Mouse (Mus musculus): ENCODE results near the gene Plcl2.
"Not testable (repeated sequence)": the region's sequence is repeated elsewhere in the genome, so short reads cannot be mapped to it uniquely, and the experiment has no call there.

The Plcl2 gene

DNA sequence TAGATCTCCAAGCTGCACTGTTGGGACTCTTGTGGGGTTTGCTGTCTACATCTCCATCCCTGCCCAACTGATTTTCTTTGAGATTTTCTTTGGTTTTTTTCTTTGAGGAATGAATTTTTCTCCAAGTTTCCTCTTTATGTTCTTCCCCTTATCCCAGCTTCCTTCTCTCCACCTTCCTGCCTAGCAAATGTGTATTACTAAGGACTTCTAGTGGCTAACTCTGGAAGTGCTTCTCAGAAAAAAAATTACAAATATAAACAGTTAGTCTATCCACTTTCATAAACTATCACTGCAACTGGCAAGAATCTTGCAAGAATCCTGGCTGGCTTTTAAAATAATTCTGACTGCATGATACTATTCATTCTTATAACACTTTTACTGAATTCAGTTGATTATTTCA lies 119.5 kb downstream of the Plcl2 start:
- peak in 1 of 2 experiments; percentile 42 for DNase-seq

DNA sequence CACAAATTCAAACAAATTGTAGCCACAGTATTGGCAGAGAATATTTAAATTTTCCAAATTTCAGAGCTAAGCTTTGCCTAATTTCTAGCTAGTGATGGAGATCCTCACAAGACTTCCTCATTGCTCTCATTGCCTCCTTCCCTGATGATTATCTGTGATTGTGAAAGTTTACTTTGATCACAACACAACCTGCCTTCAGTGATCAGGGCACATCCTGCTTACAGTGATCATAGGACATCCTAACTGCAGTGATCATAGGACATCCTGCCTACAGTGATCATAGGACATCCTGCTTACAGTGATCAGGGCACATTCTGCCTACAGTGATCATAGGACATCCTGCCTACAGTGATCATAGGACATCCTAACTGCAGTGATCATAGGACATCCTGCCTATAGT lies 121.8 kb downstream of the Plcl2 start:
- not testable (repeated sequence) for DNase-seq

DNA sequence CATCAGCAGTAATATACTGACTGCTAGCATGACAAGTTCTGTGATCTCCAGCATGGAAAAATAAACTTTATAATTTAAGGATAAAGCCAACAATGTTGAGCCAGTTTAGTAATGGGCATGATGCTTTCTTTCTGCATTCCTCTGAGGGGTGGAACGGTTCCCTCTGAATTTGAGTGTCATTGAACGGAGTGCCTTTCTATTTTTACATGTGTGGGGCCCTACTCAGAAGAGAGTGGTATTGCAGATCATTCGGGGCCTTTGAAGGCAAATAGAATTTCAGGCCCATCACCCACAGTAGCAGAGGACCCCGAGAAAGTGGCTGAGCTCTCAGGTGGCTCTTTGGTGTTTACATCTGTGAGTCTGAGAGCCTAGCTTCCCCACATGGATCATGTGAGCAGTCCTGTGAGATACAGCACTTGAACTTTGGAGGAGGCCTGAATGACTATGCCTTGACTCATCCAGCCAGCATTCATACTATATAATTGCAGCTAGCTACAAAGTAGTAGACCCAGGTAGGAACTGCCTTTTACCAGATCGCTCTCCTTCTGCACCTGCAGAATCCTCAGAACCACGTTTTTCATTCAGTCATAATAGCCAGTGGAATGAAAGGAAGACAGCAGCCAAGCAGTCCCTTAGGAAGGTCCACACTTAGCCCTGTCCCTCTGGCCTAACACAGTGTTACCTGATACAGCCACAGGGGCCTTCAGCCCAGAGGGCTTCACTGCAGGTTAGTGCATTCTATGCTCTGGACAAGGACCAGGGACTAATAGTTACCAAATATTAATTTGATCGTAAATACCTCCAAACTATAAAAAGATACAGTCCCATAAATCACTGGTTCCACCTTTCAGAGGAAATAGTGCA lies 125.0 kb downstream of the Plcl2 start:
- DNase-seq: no peak

DNA sequence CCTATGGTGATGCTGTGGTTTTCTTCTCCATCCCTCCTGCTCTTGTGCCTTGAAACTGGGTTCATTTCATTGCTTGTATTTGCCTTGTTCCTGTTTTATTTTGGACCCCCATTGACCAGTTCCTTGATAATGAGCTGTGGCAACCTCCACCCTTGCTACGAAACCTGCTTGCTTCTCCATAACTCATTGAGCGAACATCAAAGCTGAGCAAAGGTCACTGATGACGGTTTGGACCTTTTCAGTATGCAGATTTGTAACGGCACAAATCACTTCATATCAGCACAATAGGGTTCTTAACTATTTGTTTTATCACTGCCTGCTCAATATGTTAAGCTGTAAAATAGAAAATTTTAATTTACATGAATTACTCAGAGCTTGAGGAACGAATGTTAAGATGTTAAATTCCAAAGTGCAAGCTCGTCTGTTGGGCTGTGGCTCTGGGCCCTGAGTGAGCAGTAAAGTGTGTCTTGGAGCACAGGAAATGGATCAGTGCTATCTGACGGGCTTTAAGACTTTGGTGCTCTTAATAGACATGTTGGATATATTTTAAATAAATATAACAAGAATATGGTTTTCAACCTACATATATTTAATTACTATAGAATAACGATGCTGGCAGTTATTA lies 126.9 kb downstream of the Plcl2 start:
- no peak for DNase-seq

DNA sequence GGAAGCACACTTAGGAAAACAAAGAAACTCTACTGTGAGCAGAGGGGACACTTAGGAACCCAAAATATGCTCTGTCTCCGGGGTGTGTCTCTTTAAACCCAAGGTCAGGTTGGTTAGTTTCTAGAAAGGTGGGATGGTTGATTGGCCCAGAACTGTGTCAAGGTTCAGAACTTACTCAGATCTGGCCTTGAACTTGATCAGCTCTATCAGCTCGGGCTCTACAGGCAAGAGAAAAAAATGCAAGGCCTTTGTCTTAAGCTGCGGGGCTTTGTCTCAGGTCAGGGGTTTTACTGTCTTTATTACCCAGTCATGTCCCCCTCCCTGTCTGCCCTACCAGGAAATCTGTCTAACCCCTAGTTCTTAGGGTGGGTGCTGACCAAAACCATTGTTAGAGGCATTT lies 129.6 kb downstream of the Plcl2 start:
- DNase-seq: no peak

DNA sequence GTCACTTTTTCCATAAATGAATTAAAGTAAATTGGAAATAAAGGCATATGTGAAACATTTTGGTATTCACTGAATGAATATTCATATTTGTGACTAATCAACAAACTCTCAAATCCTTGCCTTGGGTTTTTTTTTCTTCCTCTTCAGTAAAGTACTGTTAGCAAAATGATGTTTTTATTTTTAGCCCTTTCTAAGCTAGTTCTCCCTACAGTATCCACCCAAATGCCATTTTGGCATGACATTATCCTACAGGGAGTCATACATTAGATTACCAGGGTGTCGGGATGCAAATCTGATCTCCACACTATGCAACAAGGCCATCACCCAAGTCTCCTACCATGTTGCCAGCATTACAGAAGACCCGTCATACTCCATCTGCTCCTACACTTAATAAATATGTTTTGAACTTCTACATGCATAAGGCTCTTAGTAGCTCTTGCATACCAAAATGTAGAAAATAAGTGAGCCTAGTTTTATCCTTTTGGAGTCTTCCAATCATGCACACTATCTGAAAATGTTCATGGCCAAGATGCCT lies 131.9 kb downstream of the Plcl2 start:
- DNase-seq: no peak

DNA sequence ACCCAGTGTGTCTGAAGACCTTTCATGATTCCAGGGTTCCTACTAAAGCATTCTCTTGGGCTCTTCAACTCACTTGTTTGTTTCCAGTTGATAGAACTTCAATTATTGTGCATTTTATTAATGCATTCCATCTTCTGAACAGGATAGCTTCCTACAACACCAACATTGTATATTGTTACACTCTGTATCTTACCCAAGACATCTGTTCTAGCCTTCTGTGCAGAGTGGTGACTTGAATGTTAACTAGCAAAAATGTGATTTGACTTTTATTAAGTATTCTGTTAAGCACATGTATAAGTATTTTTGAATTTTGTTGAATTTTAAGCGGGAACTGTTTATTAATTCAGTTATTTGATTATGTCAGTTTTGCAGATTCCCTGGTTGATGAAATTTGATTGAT lies 132.7 kb downstream of the Plcl2 start:
- DNase-seq: no peak

DNA sequence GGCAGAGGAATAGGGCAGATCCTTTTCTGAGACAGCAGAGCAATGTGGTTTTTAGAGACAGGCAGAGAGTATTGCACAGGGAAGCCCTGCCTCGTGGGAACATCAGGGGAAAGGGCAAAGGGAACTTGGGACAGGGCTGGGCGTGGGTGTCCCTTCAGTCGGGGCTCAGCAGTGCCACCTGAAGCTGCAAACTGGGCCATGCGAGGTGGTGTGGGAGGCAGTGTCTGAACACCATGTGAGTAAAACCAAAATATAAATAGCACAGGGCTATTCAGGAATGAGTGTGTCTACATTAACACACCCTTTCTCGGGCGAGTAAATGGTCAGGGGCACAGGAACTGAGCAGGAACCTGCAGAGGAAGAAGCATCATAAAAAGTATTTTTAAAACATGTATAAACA lies 134.2 kb downstream of the Plcl2 start:
- peak; percentile 20 to 23 for DNase-seq

DNA sequence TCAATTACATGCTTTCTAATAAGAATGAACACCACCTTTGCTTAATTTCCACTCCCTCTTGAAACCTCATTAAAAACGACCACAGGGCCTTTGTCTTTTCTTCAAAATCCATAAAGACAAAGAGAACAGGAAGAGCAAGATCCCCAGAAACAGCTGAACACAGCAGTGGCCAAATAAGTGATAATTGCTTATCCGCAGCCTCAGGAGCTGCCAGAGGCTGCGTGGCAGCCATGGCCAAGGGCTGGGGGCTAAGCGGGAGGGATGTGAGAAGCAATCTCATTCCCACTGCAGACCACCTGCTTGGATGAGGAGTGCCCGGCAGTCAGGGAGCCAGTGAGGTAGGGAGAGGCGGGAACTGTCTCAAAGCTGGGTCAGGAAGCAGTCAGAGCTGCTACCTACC lies 134.8 kb downstream of the Plcl2 start:
- peak; percentile 58 to 71 for DNase-seq

DNA sequence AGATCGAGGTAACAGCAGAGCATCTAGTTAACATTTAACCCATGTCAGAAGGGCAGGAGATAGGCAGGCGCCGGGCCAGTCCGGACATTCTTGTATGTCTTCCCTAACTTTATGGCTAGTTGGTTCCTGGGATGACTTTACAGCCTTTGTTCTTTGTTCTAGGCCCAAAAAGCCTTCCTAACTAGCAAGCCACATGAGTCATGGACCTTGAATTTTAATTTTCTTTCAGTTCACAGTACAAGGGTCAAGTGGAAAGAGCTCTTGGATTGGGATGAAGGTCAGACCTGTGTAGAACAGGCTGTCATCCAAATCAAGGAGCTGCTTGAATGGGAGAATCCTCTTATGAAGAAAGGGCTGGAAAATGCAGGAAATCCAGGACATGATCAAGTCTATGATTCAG lies 138.9 kb downstream of the Plcl2 start:
- not testable (repeated sequence) for DNase-seq

DNA sequence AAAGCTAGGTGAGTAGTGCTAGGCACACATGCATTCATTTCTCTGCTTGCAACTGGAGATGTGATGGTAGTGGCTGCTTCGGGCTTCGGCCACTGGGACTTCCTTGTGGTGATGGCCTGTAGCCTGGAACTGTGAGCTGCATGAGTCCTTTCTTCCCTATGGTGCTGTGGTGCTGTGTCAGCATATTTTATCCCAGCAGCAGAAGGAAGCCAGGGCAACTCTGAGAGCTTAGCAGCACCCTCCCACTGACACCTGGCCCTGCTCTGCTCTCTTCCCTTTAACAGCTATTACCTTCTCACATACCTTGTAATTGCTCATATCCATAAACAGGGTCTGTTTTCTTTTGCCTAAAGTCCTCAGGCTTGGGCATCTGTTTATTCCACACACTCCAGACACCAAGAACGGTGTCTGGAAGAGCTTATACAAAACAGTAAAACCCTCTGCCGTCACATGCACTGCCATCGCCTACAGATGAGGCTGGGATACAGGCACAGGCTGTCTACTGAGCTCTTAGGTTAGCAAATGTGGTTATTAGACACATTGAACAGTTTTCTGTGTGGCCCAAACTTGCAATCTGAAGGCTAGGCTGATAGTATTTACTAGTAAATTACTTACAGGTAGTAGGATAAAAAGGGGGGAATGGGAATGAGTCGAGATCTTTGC lies 139.7 kb downstream of the Plcl2 start:
- DNase-seq: no peak

DNA sequence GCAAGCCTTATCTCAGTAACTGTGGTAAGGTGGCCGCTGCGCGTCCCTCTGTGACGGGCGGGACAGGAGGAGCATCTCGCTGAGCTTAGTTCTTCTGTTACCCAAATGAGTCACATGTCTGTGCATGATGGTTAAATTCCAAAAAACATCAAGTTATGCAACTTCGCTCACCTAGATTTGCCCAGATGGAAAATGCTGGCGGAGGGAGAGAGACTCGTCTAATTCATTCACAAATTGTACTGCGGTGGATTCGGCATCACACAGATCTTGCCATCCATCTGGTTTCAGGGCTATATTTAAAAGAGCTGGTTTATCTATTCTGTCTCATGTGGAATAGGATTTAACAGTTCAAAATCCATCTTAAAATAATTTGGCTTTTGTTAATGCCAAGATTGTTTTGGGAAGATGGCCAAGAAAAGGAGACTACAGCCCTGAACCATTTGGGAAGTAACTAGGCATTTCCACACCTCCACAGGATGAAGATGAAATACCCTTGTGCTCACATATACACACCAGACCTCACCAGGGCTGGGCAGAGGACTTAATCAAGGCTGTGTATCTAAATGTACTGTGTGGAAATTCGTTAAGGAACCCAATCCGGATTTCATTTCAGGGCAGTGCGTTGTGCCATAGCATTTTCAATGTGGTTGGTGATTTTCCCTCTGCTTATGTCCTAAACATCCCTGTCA lies 141.5 kb downstream of the Plcl2 start:
- peak in 1 of 2 experiments; percentile 42 for DNase-seq

DNA sequence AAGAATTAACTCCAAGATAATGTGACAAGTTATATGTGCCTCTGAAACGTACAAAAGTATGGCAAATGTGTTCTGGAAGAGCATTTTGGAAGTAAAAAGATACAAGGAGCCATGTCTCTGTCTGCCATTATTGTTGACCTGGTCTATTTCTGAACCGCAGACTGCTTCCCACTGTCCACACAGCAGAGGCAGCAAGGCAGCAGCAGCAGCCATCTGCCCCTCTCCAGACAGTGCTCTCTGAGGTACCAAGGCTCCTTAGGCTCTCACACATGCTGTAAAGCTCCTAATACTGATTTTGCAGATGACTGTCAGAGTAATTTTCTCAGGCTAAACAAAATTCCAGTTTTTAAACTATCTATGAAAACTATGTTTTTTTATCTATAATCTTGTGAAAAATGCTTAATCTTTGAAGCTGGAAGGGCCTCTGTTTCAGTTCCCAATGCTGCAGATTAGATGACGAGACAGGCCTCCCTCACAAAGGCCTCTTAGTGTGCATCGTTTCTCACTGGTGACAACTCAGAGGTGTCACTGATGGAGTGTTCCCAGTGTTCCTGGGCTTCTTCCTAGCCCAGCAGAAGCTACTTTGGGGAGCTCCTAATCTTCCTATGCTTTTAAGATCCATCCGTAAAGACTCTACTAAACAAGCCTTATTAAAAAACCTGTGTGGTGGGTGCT lies 145.7 kb downstream of the Plcl2 start:
- DNase-seq: peak; percentile 37 to 51

DNA sequence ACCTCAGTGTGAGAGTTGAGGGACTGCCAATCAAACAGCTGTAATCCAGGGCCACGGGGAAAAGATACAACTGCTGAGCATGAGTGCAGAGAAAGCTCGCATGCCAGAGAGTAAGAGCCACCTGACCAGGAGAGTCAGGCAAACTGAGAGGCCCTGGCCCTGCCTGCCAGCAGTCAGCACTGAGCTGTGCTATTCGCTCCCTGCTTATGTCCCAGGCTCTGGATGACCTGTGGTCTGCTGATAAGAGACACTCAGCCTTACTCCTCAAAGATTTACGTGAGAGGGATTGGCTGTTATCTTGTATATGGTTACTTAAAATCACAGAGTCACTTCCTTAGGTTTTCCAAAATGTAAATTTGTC lies 146.2 kb downstream of the Plcl2 start:
- no peak for DNase-seq

DNA sequence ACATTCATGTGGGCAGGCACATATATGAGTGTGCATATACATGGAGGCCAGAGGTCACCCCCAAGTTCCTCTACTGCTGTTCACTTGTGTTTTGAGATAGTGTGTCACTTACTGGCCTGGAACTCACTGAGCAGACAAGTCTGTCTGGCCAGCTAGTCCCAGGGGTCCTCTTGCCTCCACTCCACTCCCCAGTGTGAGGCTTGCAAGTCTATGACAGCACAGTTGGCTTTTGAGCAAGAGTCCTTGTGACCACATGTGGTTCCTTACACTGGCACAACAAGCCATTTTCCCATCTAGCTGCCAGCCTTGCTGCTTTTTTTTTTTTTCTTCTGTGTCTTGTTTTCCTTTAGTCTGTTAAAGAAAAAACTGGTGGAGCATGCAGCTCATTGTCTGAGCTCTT lies 148.1 kb downstream of the Plcl2 start:
- DNase-seq: peak in 1 of 2 experiments; percentile 22

DNA sequence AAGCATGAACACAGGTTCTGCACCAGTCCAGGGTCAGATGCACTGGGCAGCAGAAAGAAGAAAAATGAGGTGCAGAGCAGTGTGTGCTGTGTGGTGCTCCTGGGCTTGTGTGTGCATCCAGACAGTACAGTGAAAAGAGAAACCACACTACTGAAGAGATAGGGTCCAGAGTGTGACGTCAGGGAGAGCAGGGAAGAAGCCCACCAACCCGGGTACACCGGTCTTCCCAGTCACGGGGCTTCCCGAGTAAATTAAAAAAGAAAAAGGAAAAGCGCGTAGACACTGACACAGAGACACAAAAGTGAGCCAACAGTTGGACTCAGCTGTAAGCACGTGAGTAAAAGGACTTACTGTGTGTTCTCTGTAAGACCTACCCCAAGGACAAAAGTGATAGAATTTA lies 149.7 kb downstream of the Plcl2 start:
- DNase-seq: no peak

DNA sequence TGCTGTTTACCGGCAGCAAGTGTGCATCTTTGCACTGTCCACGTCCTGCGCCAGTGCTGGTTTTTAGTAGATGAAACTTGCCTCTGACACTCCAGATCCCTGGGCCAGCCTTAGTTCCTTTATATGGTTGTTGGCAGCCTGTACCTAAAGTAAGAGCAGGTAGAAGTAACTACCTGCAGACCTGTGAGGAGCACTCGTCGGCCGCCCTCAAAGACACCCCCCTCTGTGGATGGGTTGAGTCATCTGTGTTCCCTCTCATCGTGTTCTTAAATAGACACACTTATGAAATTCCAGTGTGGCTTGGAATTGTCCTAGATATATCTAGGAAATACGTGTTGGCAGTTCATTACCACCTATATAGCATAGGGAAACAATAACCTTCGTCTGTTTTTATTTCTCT lies 158.4 kb downstream of the Plcl2 start:
- DNase-seq: no peak

DNA sequence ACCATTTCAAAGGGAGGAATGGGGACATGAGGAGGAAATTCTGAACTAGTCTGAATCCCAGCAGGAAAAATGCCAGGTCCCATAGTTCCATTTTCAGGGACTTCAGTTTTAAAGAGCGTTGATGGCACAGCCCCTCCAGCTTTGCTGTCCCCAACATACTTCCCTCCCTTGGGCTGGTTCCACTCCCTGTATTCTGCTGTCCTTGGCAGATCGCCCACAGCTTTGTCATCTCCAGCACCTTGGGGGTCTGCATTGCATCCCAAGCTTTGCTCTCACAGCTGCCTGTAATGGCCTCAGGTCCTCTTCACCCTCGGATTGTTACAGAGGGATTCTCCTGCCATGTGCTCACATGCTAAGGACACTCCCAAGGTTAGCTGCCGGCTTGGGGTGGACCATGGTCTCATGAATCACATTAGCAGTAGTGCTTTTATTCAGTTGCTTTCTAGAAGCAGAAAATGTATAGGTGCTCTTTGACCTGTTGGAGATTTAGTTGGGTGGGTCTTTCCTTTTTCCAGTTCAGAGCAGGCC lies 159.5 kb downstream of the Plcl2 start:
- DNase-seq: peak; percentile 38 to 56

DNA sequence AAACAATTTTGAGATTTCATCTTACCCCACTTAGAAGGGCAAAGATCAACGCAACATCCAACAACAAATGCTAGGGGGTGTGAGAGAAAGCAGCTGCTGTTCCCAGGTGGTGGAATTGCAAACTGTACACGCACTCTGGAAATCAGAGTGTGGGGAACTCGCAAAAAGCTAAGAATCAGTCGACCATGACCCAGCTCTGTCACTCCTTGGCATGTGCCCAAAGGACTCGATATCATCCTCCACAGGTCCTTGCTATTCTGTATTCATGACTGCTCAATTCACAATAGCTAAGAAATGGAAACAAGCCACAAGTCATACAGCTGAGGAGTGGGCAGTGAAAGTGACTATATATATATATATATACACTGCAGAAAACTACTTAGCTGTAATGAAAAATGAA lies 162.2 kb downstream of the Plcl2 start:
- peak; percentile 44 to 54 for DNase-seq

DNA sequence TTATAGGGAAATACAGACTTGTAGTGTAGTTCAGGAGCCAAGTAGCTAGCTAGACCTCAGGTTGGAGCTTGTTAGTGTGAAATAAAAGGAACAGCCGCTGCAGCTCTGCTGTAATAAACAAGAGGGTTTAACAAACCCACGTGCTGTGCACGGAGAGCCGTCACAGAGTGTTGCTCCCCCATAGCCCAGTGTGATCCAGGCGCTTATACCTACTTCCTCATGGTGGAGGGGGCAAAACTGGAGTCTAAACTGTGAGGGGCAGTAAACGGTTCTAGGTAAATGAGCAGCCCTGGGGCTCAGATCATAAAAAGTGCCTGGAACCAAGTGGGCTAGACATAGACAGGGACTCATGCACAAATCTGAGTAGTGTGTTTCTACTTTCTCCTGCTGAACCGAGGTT lies 165.4 kb downstream of the Plcl2 start:
- DNase-seq: no peak

DNA sequence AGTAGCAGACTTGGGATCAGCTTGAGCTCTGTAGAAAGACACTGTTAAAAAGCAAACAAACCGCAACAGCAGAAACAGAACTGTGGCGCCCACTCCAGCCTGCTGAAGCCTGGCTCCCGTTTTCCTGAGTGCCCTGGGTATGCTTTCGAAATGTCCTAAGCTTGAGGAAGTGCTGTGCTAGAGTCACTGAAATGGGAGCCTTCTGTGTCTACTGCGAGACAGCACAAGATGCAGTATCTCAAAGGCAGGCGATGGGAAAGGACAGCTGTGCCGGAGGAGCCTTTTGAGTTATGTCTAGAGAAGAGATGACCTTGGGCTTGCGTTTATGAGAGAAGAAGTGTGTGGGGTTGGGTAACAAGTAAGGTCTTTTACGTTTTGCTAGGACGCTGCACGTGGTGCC lies 166.0 kb downstream of the Plcl2 start:
- DNase-seq: no peak

DNA sequence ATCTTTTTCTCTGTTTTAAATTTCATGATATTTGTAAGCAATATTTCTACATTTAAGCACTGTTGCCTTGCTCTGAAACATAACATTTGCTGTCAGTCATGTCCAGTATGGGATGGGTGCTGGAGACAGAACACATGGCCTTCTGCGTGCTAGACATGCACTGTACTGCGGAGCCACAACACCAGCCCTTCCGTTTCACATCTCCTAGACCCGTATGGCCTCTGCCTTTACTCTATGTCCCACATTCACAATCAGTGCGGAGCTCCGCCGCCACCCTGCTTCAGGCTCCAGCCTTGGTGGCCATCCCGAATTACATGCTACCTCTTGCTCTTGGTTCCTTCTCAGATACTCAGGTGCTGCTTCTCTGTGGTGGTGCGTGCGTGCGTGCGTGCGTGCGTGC lies 168.1 kb downstream of the Plcl2 start:
- DNase-seq: no peak
